Mouse (Mus musculus): ENCODE measurements around the gene Aadacl4. TPM values are rescaled to one million over a fixed set of nuclear protein-coding genes. Genes with fewer than 3 reads are reported as not detected.
"Not testable (repeated sequence)": the region's sequence is repeated elsewhere in the genome, so short reads cannot be mapped to it uniquely, and the experiment has no call there.

The Aadacl4 gene
- not detected in 2 replicates for polyA plus RNA-seq (2016; fragmentation: Nextera tagmentation; extraction: Ambion mirVana)

GRCm38 (mm10) chr4:144613407-144613806 is at the start of gene Aadacl4:
TSS of gene Aadacl4 (plus strand) at chr4:144613707.
- no peak within 1 kb of the TSS for H3K9ac ChIP-seq
- H3K4me2 ChIP-seq (replicated peaks), result no peak within 1 kb of the TSS
- no peaks in the 10 kb centered on the region for H3K4me1 ChIP-seq
- no peak within 1 kb of the TSS for H3K27ac ChIP-seq
- 57% methylated on average over 1 of the region's 1 CpGs for WGBS
- no peaks in the 10 kb centered on the region for H3K36me3 ChIP-seq
- no peak for ATAC-seq (ENCODE audit: insufficient number of reproducible peaks, insufficient read depth, low FRiP score, low TSS enrichment)
- H3K9me3 ChIP-seq, result peaks cover 21% of the 10 kb centered on the region; the same call in 1 of the 2 replicates
- H3K4me3 ChIP-seq, result no peak within 1 kb of the TSS
- H3K27me3 ChIP-seq, result no peaks in the 10 kb centered on the region

GRCm38 (mm10) chr4:144565034-144565433 is 48.5 kb upstream of the Aadacl4 start, which contains the start of gene Gm13124:
TSS of gene Gm13124 (minus strand) at chr4:144565134.
- 88% methylated on average over 1 of the region's 1 CpGs for WGBS
- no peaks in the 10 kb centered on the region for H3K4me1 ChIP-seq
- no peak within 1 kb of the TSS for H3K9ac ChIP-seq
- H3K36me3 ChIP-seq, result no peaks in the 10 kb centered on the region
- H3K27ac ChIP-seq, result no peak within 1 kb of the TSS
- no peak within 1 kb of the TSS for H3K4me2 ChIP-seq (replicated peaks)
- H3K4me3 ChIP-seq, result no peak within 1 kb of the TSS
- H3K27me3 ChIP-seq, result no peaks in the 10 kb centered on the region
- peaks cover 10% of the 10 kb centered on the region; the same call in 1 of the 2 replicates for H3K9me3 ChIP-seq
- ATAC-seq (ENCODE audit: insufficient number of reproducible peaks, insufficient read depth, low FRiP score, low TSS enrichment), result no peak

GRCm38 (mm10) chr4:144567752-144568151 is 45.8 kb upstream of the Aadacl4 start:
- ATAC-seq (ENCODE audit: insufficient number of reproducible peaks, insufficient read depth, low FRiP score, low TSS enrichment), result no peak

GRCm38 (mm10) chr4:144586207-144586606 is 27.3 kb upstream of the Aadacl4 start:
- H3K27ac ChIP-seq; H3K27me3 ChIP-seq; H3K9ac ChIP-seq; H3K4me3 ChIP-seq; H3K36me3 ChIP-seq; ATAC-seq (ENCODE audit: insufficient number of reproducible peaks, insufficient read depth, low FRiP score, low TSS enrichment); H3K4me1 ChIP-seq; H3K4me2 ChIP-seq (replicated peaks): not testable (repeated sequence)
- H3K9me3 ChIP-seq, result 0 out of 2 replicates have a peak, but pooled peaks cover 16% of the 10 kb centered on the region
- WGBS, result 78% methylated on average over 11 of the region's 16 CpGs

More at GRCm38 (mm10) chr4:144567752-144568151, 45.8 kb upstream of the Aadacl4 start:
- H3K9ac ChIP-seq, result no peak overlapping the region
- no peaks in the 10 kb centered on the region for H3K36me3 ChIP-seq
- H3K4me3 ChIP-seq, result no peak overlapping the region
- no peaks in the 10 kb centered on the region for H3K4me1 ChIP-seq
- no peak overlapping the region for H3K27ac ChIP-seq
- H3K9me3 ChIP-seq, result 0 out of 2 replicates have a peak, but pooled peaks cover 4% of the 10 kb centered on the region
- no peak overlapping the region for H3K4me2 ChIP-seq (replicated peaks)
- H3K27me3 ChIP-seq, result no peaks in the 10 kb centered on the region

- Histone ChIP-seq H3K4me3 (no peak overlapping the region), H3K4me1 (no peaks in the 10 kb centered on the region), H3K4me2 (replicated peaks) (no peak overlapping the region), H3K27ac (no peak overlapping the region), H3K9me3 (0 out of 2 replicates have a peak, but pooled peaks cover 13% of the 10 kb centered on the region), H3K36me3 (no peaks in the 10 kb centered on the region), H3K9ac (no peak overlapping the region), H3K27me3 (no peaks in the 10 kb centered on the region)
- no peak for ATAC-seq (ENCODE audit: insufficient number of reproducible peaks, insufficient read depth, low FRiP score, low TSS enrichment)
These were observed 20.7 kb upstream of the Aadacl4 start for GRCm38 (mm10) chr4:144592790-144593189.

GRCm38 (mm10) chr4:144614586-144614985 is 1.1 kb downstream of the Aadacl4 start:
- H3K4me2 ChIP-seq (replicated peaks), result no peak overlapping the region
- H3K4me3 ChIP-seq, result no peak overlapping the region
- no peak overlapping the region for H3K9ac ChIP-seq
- H3K36me3 ChIP-seq, result no peaks in the 10 kb centered on the region
- ATAC-seq (ENCODE audit: insufficient number of reproducible peaks, insufficient read depth, low FRiP score, low TSS enrichment), result no peak
- 82% methylated on average over 1 of the region's 1 CpGs for WGBS
- no peak overlapping the region for H3K27ac ChIP-seq
- peaks cover 24% of the 10 kb centered on the region; the same call in 1 of the 2 replicates for H3K9me3 ChIP-seq
- no peaks in the 10 kb centered on the region for H3K4me1 ChIP-seq
- no peaks in the 10 kb centered on the region for H3K27me3 ChIP-seq

GRCm38 (mm10) chr4:144638263-144638662 is 24.8 kb downstream of the Aadacl4 start:
- Histone ChIP-seq H3K9me3 (peaks cover 17% of the 10 kb centered on the region; the same call in 1 of the 2 replicates), H3K4me2 (replicated peaks) (no peak overlapping the region), H3K36me3 (no peaks in the 10 kb centered on the region), H3K4me1 (no peaks in the 10 kb centered on the region), H3K27ac (no peak overlapping the region), H3K9ac (no peak overlapping the region), H3K4me3 (no peak overlapping the region), H3K27me3 (no peaks in the 10 kb centered on the region)
- no peak for ATAC-seq (ENCODE audit: insufficient number of reproducible peaks, insufficient read depth, low FRiP score, low TSS enrichment)

Other genes with a start within 250 kb of the Aadacl4 start
- not detected in 2 replicates for gene Pramef20, start 235.8 kb upstream of the Aadacl4 start, polyA plus RNA-seq (2016; fragmentation: Nextera tagmentation; extraction: Ambion mirVana)
- gene Pramef12, start 205.2 kb upstream of the Aadacl4 start, polyA plus RNA-seq (2016; fragmentation: Nextera tagmentation; extraction: Ambion mirVana), result 0.14 TPM in 1 of 2 replicates, not detected in the other
- gene 1700012P22Rik, start 174.9 kb upstream of the Aadacl4 start, polyA plus RNA-seq (2016; fragmentation: Nextera tagmentation; extraction: Ambion mirVana), result not detected in 2 replicates
- gene Gm9944, start 160.4 kb upstream of the Aadacl4 start, polyA plus RNA-seq (2016; fragmentation: Nextera tagmentation; extraction: Ambion mirVana), result not detected in 2 replicates
- gene Aadacl3, start 150.0 kb upstream of the Aadacl4 start, polyA plus RNA-seq (2016; fragmentation: Nextera tagmentation; extraction: Ambion mirVana), result not detected in 2 replicates
- gene 9430007A20Rik, start 93.9 kb upstream of the Aadacl4 start, polyA plus RNA-seq (2016; fragmentation: Nextera tagmentation; extraction: Ambion mirVana), result not detected in 2 replicates
- not detected in 2 replicates for gene Gm13124, start 48.6 kb upstream of the Aadacl4 start, polyA plus RNA-seq (2016; fragmentation: Nextera tagmentation; extraction: Ambion mirVana)
- gene Gm436, start 72.7 kb downstream of the Aadacl4 start, polyA plus RNA-seq (2016; fragmentation: Nextera tagmentation; extraction: Ambion mirVana), result not detected in 2 replicates
- not detected in 2 replicates for gene Gm13178, start 107.7 kb downstream of the Aadacl4 start, polyA plus RNA-seq (2016; fragmentation: Nextera tagmentation; extraction: Ambion mirVana)
- not detected in 2 replicates for gene Gm438, start 172.9 kb downstream of the Aadacl4 start, polyA plus RNA-seq (2016; fragmentation: Nextera tagmentation; extraction: Ambion mirVana)

All from embryonic facial prominence, embryonic 12.5 days (tissue).